Mouse (Mus musculus): ENCODE results near the gene Cfap97d1. TPM values are rescaled to one million over a fixed set of nuclear protein-coding genes. Genes with fewer than 3 reads are reported as not detected.

Cfap97d1 gene
- not detected for polyA plus RNA-seq (2015; fragmentation: Illumina TruSeq; extraction: RNeasy Lipid Tissue Mini Kit (QIAGEN cat#74804); ENCODE audit: insufficient read depth, low read depth, low replicate concordance)

DNA sequence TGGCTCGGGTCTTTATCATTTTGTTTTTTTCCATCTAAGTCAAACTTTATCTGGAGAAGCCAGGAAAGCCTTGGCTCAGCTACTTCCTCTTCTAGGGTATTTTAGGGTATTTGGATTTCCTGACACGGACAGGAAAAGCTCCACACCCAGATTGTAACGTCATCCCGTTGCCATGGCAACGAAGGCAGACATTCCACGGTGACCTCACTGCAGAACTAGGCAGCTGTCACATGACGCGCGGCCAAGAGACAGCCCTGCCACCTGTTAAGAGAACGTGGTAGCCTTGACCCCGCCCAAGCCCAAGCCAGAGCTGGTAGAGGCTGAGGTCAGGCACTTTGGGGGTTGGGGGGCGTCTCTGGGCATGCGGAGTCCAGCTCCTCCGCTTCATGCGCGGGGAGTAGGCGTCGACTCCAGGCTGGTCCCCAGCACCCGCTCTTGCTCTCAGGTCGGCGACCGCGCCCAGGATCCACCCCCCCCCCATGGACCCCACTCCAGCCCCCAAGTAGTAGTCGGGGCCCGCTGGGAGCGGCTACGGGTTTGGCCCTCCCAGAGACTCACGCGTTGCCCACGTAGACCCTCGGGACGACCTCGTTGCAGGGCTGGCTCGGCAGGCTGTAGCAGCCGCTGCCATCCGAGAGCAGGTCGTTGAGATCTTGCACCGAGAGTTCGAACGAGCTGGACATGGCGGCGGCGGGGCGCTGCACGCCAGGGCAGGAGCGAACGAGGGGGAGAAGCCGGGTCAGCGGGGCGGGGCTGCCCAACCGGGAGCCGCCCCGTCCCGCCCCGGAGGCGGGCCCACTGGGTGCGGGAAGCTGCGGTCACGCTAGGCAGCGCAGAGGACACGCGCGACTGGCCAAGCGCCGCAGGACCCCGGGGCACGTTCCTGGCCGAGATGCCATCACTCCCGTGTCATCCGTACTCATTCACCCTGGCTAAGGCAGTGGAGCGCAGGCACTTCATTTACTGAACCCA lies at the start of gene Cfap97d1:
Cfap97d1 (plus strand) TSS at position 226 of the 972 bp plus-strand sequence.

DNA sequence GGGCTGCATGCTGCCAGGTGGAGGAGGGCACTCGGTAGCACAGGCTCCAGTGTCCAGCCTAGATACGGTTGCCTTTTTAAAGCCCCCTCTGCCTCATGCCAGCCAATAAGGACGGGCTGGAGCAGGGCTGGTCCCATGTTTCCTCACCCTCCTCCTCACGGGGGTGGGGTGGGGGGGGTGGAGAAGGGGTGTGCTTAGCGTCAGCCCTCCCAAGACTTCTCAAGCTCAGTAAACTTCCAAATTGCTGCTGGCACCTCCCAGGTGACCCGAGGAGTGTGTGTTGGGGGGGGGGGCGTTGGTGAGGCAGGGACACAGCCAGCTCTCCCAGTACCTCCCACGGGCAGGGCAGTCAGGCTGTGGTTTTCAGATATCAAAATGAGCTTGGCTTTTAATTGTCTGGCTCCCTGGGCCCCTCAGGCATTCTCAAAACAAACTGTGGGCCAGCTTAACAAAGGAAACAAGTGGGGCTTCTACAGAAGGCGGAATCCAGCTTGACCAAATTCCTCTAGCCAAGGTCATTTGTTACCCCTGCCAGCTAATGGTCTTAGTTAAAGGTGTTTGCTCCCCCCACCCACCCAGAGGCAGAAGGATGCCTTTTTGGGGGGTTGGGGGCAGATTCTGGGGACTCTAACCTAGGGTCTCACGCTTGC lies 17.0 kb upstream of the Cfap97d1 start, which contains the start of gene Sost:
Sost (minus strand) TSS at position 51 of the 650 bp plus-strand sequence.

DNA sequence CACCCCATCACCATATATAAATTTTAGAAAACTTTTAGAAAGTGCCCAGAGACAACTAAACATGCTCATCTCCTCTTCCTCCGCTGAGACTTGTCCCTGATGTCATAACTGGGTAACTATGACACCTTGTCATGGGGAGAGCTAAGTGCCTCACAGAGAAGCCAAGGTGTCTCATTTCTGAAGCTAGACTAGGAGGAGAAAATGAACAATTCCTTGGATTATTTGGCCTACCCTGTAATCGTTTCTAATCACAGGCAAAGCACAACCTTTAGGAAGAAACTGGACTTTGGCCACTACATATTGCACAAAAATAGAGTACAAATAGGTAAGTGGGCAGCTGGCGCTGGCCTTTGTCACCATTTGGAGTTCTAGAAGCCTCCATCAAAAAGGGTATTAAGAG lies 2.8 kb downstream of the Cfap97d1 start, which contains the start of gene Dusp3:
Dusp3 (minus strand) TSS at position 101 of the 400 bp plus-strand sequence.

DNA sequence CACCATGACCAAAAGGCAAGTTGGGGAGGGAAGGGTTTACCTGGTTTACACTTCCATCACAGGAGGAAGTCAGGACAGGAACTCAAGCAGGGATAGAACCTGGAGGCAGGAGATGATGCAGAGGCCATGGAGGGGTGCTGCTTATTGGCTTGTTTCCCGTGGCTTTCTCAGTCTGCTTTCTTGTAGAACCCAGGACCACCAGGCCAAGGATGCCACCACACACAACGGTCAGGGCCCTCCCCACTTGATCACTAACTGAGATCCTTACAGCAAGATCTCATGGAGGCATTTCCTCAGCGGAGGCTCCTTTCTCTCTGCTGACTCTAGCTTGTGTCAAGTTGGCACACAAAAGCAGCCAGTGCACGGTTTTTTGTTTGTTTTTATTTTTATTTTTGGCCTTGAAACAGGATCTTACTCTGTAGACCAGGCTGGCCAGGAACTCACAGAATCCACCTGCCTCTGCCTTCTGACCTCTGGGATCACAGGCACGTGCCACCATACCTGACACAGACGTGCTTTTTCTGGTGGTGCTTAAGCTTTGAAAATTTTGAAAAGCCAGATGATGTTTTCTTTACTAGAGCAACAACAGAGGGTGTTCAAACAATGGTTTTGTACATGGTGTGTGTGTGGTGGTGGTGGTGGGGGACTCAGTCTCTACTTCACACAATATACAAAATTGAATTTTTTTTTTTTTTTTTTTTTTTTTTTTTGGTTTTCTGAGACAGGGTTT lies 44.2 kb downstream of the Cfap97d1 start, which contains the start of gene Mpp3:
Mpp3 (minus strand) TSS at position 375 of the 730 bp plus-strand sequence.

DNA sequence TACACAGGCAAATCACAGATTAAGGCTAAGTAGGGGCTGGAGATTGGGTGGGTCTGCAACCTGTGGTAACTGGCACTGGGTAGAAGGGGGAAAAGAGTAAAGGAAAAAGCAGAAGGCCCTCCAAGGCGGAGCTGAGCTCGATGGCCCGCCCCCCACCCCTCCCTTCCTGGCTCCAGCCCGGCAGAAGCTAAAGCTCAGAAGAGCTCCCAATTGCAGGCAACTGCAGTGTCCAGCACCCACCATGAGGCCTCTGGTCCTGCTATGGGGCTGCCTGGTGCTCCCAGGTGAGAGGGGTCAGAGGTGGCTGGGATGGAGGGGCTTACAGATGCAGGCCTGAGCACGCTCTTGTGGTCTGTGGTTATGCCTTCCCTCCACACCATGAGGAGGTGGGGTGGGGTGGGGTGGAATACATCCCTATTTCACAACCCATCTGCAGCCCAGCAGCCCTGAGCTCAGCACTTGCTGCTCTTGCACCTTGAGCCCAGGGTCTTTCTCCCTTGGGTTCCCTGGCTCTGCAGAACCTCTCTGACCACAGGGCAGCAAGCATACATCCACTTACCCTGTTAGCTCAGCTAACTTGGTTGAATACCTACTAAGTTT lies 57.4 kb downstream of the Cfap97d1 start, which contains the start of gene Cd300lg:
Cd300lg (plus strand) TSS at position 160 of the 600 bp plus-strand sequence.

Other genes starting within 250 kb of the Cfap97d1 start
- not detected for gene Etv4, start 198.9 kb upstream of the Cfap97d1 start, polyA plus RNA-seq (2015; fragmentation: Illumina TruSeq; extraction: RNeasy Lipid Tissue Mini Kit (QIAGEN cat#74804); ENCODE audit: insufficient read depth, low read depth, low replicate concordance)
- gene Meox1, start 89.9 kb upstream of the Cfap97d1 start, polyA plus RNA-seq (2015; fragmentation: Illumina TruSeq; extraction: RNeasy Lipid Tissue Mini Kit (QIAGEN cat#74804); ENCODE audit: insufficient read depth, low read depth, low replicate concordance): 8.0 TPM
- not detected for gene Sost, start 17.3 kb upstream of the Cfap97d1 start, polyA plus RNA-seq (2015; fragmentation: Illumina TruSeq; extraction: RNeasy Lipid Tissue Mini Kit (QIAGEN cat#74804); ENCODE audit: insufficient read depth, low read depth, low replicate concordance)
- gene Dusp3, start 2.7 kb downstream of the Cfap97d1 start, polyA plus RNA-seq (2015; fragmentation: Illumina TruSeq; extraction: RNeasy Lipid Tissue Mini Kit (QIAGEN cat#74804); ENCODE audit: insufficient read depth, low read depth, low replicate concordance): 14.7 TPM
- gene Mpp3, start 44.2 kb downstream of the Cfap97d1 start, polyA plus RNA-seq (2015; fragmentation: Illumina TruSeq; extraction: RNeasy Lipid Tissue Mini Kit (QIAGEN cat#74804); ENCODE audit: insufficient read depth, low read depth, low replicate concordance): 1.8 TPM
- 30.6 TPM for gene Cd300lg, start 57.2 kb downstream of the Cfap97d1 start, polyA plus RNA-seq (2015; fragmentation: Illumina TruSeq; extraction: RNeasy Lipid Tissue Mini Kit (QIAGEN cat#74804); ENCODE audit: insufficient read depth, low read depth, low replicate concordance)
- 3.7 TPM for gene Mpp2, start 104.2 kb downstream of the Cfap97d1 start, polyA plus RNA-seq (2015; fragmentation: Illumina TruSeq; extraction: RNeasy Lipid Tissue Mini Kit (QIAGEN cat#74804); ENCODE audit: insufficient read depth, low read depth, low replicate concordance)
- gene Ppy, start 117.0 kb downstream of the Cfap97d1 start, polyA plus RNA-seq (2015; fragmentation: Illumina TruSeq; extraction: RNeasy Lipid Tissue Mini Kit (QIAGEN cat#74804); ENCODE audit: insufficient read depth, low read depth, low replicate concordance): 164 TPM
- 196 TPM for gene Pyy, start 123.6 kb downstream of the Cfap97d1 start, polyA plus RNA-seq (2015; fragmentation: Illumina TruSeq; extraction: RNeasy Lipid Tissue Mini Kit (QIAGEN cat#74804); ENCODE audit: insufficient read depth, low read depth, low replicate concordance)
- gene Nags, start 161.2 kb downstream of the Cfap97d1 start, polyA plus RNA-seq (2015; fragmentation: Illumina TruSeq; extraction: RNeasy Lipid Tissue Mini Kit (QIAGEN cat#74804); ENCODE audit: insufficient read depth, low read depth, low replicate concordance): 0.54 TPM
- 4.6 TPM for gene Tmem101, start 172.1 kb downstream of the Cfap97d1 start, polyA plus RNA-seq (2015; fragmentation: Illumina TruSeq; extraction: RNeasy Lipid Tissue Mini Kit (QIAGEN cat#74804); ENCODE audit: insufficient read depth, low read depth, low replicate concordance)
- gene Lsm12, start 201.0 kb downstream of the Cfap97d1 start, polyA plus RNA-seq (2015; fragmentation: Illumina TruSeq; extraction: RNeasy Lipid Tissue Mini Kit (QIAGEN cat#74804); ENCODE audit: insufficient read depth, low read depth, low replicate concordance): 7.2 TPM
- gene G6pc3, start 205.3 kb downstream of the Cfap97d1 start, polyA plus RNA-seq (2015; fragmentation: Illumina TruSeq; extraction: RNeasy Lipid Tissue Mini Kit (QIAGEN cat#74804); ENCODE audit: insufficient read depth, low read depth, low replicate concordance): 15.2 TPM
- gene Hdac5, start 245.9 kb downstream of the Cfap97d1 start, polyA plus RNA-seq (2015; fragmentation: Illumina TruSeq; extraction: RNeasy Lipid Tissue Mini Kit (QIAGEN cat#74804); ENCODE audit: insufficient read depth, low read depth, low replicate concordance): 28.4 TPM